Comparison of ENCODE assay signal across 8 mouse cellular contexts in the genomic region with DNA sequence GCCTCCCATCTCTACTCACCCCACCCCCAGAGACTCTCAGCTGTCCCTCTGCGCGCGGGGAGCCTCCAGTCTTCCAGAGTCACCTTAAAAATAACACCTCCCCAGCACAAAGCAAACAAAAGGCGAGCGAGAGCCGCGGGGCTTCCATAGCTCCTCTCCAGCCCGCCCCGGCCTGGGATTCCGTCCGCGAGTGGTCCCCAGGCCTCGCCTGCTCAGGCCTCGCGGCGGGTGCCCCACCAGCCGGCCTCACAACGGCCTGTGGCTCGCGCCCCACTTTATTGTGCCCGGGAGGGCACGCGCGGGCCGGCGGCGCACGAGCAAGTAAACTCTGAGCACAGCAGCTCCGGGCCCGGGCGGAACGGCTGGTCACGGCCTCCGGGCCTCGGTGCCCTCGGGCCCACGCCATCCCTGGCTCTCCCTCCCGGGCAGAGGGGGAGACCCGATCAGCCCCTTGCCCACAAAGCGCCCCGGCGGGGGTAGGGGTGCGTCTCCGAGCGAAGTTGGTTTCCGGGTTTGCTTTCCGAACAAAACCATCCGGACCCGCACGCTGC. TPM values are rescaled to one million over a fixed set of nuclear protein-coding genes. Genes with fewer than 3 reads are reported as not detected.
A peak's percentile ranks its signal among the peaks of the same experiment; 100 is the strongest.
DNase-seq lines count a peak whose midpoint lies in the region; ATAC-seq and TF ChIP-seq lines count a peak whose summit lies in the region.

No protein-coding gene starts in this region.

- TF ChIP-seq CTCF in G1E (IDR thresholded peaks at IDR 0.05; ENCODE audit: low read depth, low read length): no peak
- no peak for TF ChIP-seq CTCF in cortical plate, adult 2 months (IDR thresholded peaks at IDR 0.05; ENCODE audit: extremely low read depth, insufficient read depth, low read length)

- DNase-seq in heart, embryonic 10.5 days (ENCODE audit: low spot score): no peak
- DNase-seq in heart, postnatal 25 days (ENCODE audit: low spot score): no peak
- peak; percentile 57 for DNase-seq in G1E (ENCODE audit: low spot score)
- DNase-seq in hindbrain, embryonic 10.5 days (ENCODE audit: low spot score): peak; percentile 62
- DNase-seq in thymus, postnatal 36 days: peak; percentile 66 to 67

- peak overlapping the region; percentile 99 for H3K27ac ChIP-seq in heart, embryonic 10.5 days
- H3K27ac ChIP-seq in cortical plate, adult 2 months (ENCODE audit: insufficient read depth, low read length): peak overlapping the region; percentile 21; the same call in 1 of the 2 replicates
- H3K27ac ChIP-seq in hindbrain, embryonic 10.5 days: peak overlapping the region; percentile 99
- H3K27ac ChIP-seq in limb, embryonic 15.5 days: peak overlapping the region; percentile 89
- H3K27ac ChIP-seq in neural tube, embryonic 14.5 days (ENCODE audit: low read depth, low read length): peak overlapping the region; percentile 89

- peak overlapping the region; percentile 97 for H3K4me3 ChIP-seq in heart, embryonic 10.5 days
- peak overlapping the region; percentile 95 for H3K4me3 ChIP-seq in G1E (ENCODE audit: low read depth, low read length)
- H3K4me3 ChIP-seq in cortical plate, adult 2 months (ENCODE audit: insufficient read depth, low read length): peak overlapping the region; percentile 63
- peak overlapping the region; percentile 99 for H3K4me3 ChIP-seq in hindbrain, embryonic 10.5 days
- H3K4me3 ChIP-seq in limb, embryonic 15.5 days: peak overlapping the region; percentile 98
- peak overlapping the region; percentile 98 for H3K4me3 ChIP-seq in neural tube, embryonic 14.5 days (ENCODE audit: low read depth, low read length)

- H3K4me1 ChIP-seq in heart, embryonic 10.5 days: peaks cover 43% of the 10 kb centered on the region
- peaks cover 56% of the 10 kb centered on the region for H3K4me1 ChIP-seq in G1E (ENCODE audit: insufficient read depth, low read depth, low read length)
- peaks cover 2% of the 10 kb centered on the region; the same call in 1 of the 2 replicates for H3K4me1 ChIP-seq in cortical plate, adult 2 months (ENCODE audit: control insufficient read depth, insufficient read depth, low read length)
- H3K4me1 ChIP-seq in hindbrain, embryonic 10.5 days (replicated peaks): peaks cover 49% of the 10 kb centered on the region
- peaks cover 42% of the 10 kb centered on the region for H3K4me1 ChIP-seq in limb, embryonic 15.5 days
- peaks cover 19% of the 10 kb centered on the region for H3K4me1 ChIP-seq in neural tube, embryonic 14.5 days (ENCODE audit: control insufficient read depth, insufficient read depth, low read length)

- WGBS in heart, embryonic 10.5 days: under 1% methylated on average over 50 of the region's 50 CpGs
- WGBS in hindbrain, embryonic 10.5 days: under 1% methylated on average over 50 of the region's 50 CpGs
- WGBS in limb, embryonic 15.5 days: under 1% methylated on average over 50 of the region's 50 CpGs
- WGBS in neural tube, embryonic 14.5 days: under 1% methylated on average over 44 of the region's 50 CpGs

- H3K27me3 ChIP-seq in heart, embryonic 10.5 days (ENCODE audit: insufficient read depth, poor library complexity, severe bottlenecking): no peaks in the 10 kb centered on the region
- H3K27me3 ChIP-seq in G1E (ENCODE audit: insufficient read depth, low read length): no peaks in the 10 kb centered on the region; the same call in 1 of the 2 replicates
- peaks cover 4% of the 10 kb centered on the region; the same call in 1 of the 2 replicates for H3K27me3 ChIP-seq in hindbrain, embryonic 10.5 days (ENCODE audit: insufficient read depth, poor library complexity, severe bottlenecking)
- no peaks in the 10 kb centered on the region for H3K27me3 ChIP-seq in limb, embryonic 15.5 days
- H3K27me3 ChIP-seq in neural tube, embryonic 14.5 days (ENCODE audit: control insufficient read depth, insufficient read depth, low read length): no peaks in the 10 kb centered on the region; the same call in 1 of the 2 replicates

- peak overlapping the region; percentile 86 for H3K4me2 ChIP-seq in limb, embryonic 15.5 days
- H3K4me2 ChIP-seq in neural tube, embryonic 14.5 days (ENCODE audit: low read depth, low read length): peak overlapping the region; percentile 93

- no peak for ATAC-seq in G1E (ENCODE audit: extremely low read depth, insufficient number of reproducible peaks, low FRiP score, poor library complexity, severe bottlenecking)
- no peak for ATAC-seq in limb, embryonic 15.5 days (ENCODE audit: insufficient number of reproducible peaks, low FRiP score, low TSS enrichment, low read depth)
- peak; percentile 45 for ATAC-seq in neural tube, embryonic 14.5 days (ENCODE audit: low read depth)

- no peaks in the 10 kb centered on the region for H3K9me3 ChIP-seq in heart, embryonic 10.5 days
- H3K9me3 ChIP-seq in G1E (replicated peaks): no peaks in the 10 kb centered on the region
- peaks cover 4% of the 10 kb centered on the region; the same call in 1 of the 2 replicates for H3K9me3 ChIP-seq in hindbrain, embryonic 10.5 days
- H3K9me3 ChIP-seq in limb, embryonic 15.5 days: no peaks in the 10 kb centered on the region
- H3K9me3 ChIP-seq in neural tube, embryonic 14.5 days (ENCODE audit: control insufficient read depth, low read length): no peaks in the 10 kb centered on the region

- H3K36me3 ChIP-seq in heart, embryonic 10.5 days: peaks cover 24% of the 10 kb centered on the region
- peaks cover 41% of the 10 kb centered on the region for H3K36me3 ChIP-seq in G1E (replicated peaks)
- H3K36me3 ChIP-seq in hindbrain, embryonic 10.5 days: peaks cover 36% of the 10 kb centered on the region
- peaks cover 7% of the 10 kb centered on the region; the same call in 1 of the 2 replicates for H3K36me3 ChIP-seq in limb, embryonic 15.5 days
- H3K36me3 ChIP-seq in neural tube, embryonic 14.5 days (ENCODE audit: control insufficient read depth, insufficient read depth, low read length): no peaks in the 10 kb centered on the region

- no peak for TF ChIP-seq POLR2A in cortical plate, adult 2 months (IDR thresholded peaks at IDR 0.05; ENCODE audit: extremely low read depth, insufficient read depth, low read length)

- H3K9ac ChIP-seq in limb, embryonic 15.5 days: peak overlapping the region; percentile 97
- peak overlapping the region; percentile 97 for H3K9ac ChIP-seq in neural tube, embryonic 14.5 days (replicated peaks; ENCODE audit: low read depth, low read length)

- intact Hi-C loops in heart, postnatal 25 days (cut with DNase I): loop anchor here (2.0 kb wide), 1 partner anchor 16 kb away; no protein-coding TSS in a partner anchor

RNA-seq across cellular contexts. Expression of a gene that starts 1.5 kb away (rescaled TPM):
- polyA plus RNA-seq in heart, embryonic 10.5 days (2016; fragmentation: Nextera tagmentation; extraction: Ambion mirVana): 134 and 287 TPM in 2 replicates
- 10 to 100 TPM; 50.9 to 53.9 TPM for total RNA-seq in heart, postnatal 25 days (2021)
- total RNA-seq in G1E (2014; fragmentation: Nextera tagmentation): 161 and 189 TPM in 2 replicates
- total RNA-seq in G1E (2017): 177 and 198 TPM in 2 replicates
- polyA plus RNA-seq in G1E (2012): 503 and 573 TPM in 2 replicates
- 110 and 116 TPM in 2 replicates for polyA plus RNA-seq in cortical plate, adult 2 months (2012; rRNA removed)
- polyA plus RNA-seq in hindbrain, embryonic 10.5 days (2016; fragmentation: Nextera tagmentation; extraction: Ambion mirVana): 494 and 510 TPM in 2 replicates
- polyA plus RNA-seq in limb, embryonic 15.5 days (2015; fragmentation: Nextera tagmentation; extraction: Ambion mirVana): 242 and 272 TPM in 2 replicates
- polyA plus RNA-seq in neural tube, embryonic 14.5 days (2014; fragmentation: Nextera tagmentation; extraction: Ambion mirVana): 273 and 328 TPM in 2 replicates

RNA-seq across cellular contexts. Expression of a gene that starts 44.0 kb away (rescaled TPM):
- polyA plus RNA-seq in heart, embryonic 10.5 days (2016; fragmentation: Nextera tagmentation; extraction: Ambion mirVana): 0.31 and 1.0 TPM in 2 replicates
- total RNA-seq in heart, postnatal 25 days (2021): 1 to 10 TPM; 1.3 to 1.5 TPM
- total RNA-seq in G1E (2014; fragmentation: Nextera tagmentation) (not detected in 2 replicates), G1E (2017) (0.06 and 0.16 TPM in 2 replicates)
- not detected in 2 replicates for polyA plus RNA-seq in G1E (2012)
- 2.4 and 2.5 TPM in 2 replicates for polyA plus RNA-seq in cortical plate, adult 2 months (2012; rRNA removed)
- 1.2 and 1.4 TPM in 2 replicates for polyA plus RNA-seq in hindbrain, embryonic 10.5 days (2016; fragmentation: Nextera tagmentation; extraction: Ambion mirVana)
- polyA plus RNA-seq in limb, embryonic 15.5 days (2015; fragmentation: Nextera tagmentation; extraction: Ambion mirVana): 3.2 and 3.8 TPM in 2 replicates
- polyA plus RNA-seq in neural tube, embryonic 14.5 days (2014; fragmentation: Nextera tagmentation; extraction: Ambion mirVana): 0.28 and 0.68 TPM in 2 replicates

Comparison
In these comparisons a context has a peak if more than half of its experiments do, and no peak if none do; other contexts are left out.
1. DNase-seq: peak in G1E (single experiment), hindbrain, embryonic 10.5 days (single experiment) and thymus, postnatal 36 days (2 of 2); none in heart, embryonic 10.5 days (single experiment) and heart, postnatal 25 days (single experiment).
2. H3K27ac ChIP-seq: peak in every context shown above with its lines; median percentile 99 in heart, embryonic 10.5 days; 99 in hindbrain, embryonic 10.5 days; 89 in limb, embryonic 15.5 days; 89 in neural tube, embryonic 14.5 days; 21 in cortical plate, adult 2 months.
3. Peak in every context shown above with its lines, with median percentiles within 50 percentile points of each other: H3K4me3 ChIP-seq.